Mouse (Mus musculus) CH12.LX (cell line): Measurements from ENCODE around the gene Fam49a. TPM values are rescaled to one million over a fixed set of nuclear protein-coding genes. Genes with fewer than 3 reads are reported as not detected.

Experiments
- DNase-seq: peaks from one replicate; pipeline ENCODE4 v3.0.0-alpha.2; 2013; ENCODE audit errors: extremely low read depth
- H3K27ac ChIP-seq: 2 replicates; pipeline ENCODE4 v1.5.1; 2012; ENCODE audit warnings: low read depth, mild to moderate bottlenecking, control low read depth, moderate library complexity; ENCODE audit not compliant: insufficient read depth
- H3K27me3 ChIP-seq: replicated peaks from 2 replicates; pipeline ENCODE3; 2012; ENCODE audit warnings: inconsistent platforms
- H3K36me3 ChIP-seq, 2 experiments: replicated peaks in 1 of 2; 2 replicates each; pipeline versions ENCODE3 to v1.6.1; 2012; ENCODE audit warnings: inconsistent platforms in 1 of 2, low read length in 1 of 2, mild to moderate bottlenecking in 1 of 2, mixed read lengths in 1 of 2, moderate library complexity in 1 of 2; ENCODE audit not compliant: control insufficient read depth in 1 of 2, insufficient read depth in 1 of 2
- H3K4me1 ChIP-seq, 2 experiments: 2 replicates each; pipeline ENCODE4 v1.6.1; 2012; ENCODE audit warnings: inconsistent platforms in 1 of 2, moderate library complexity in 1 of 2; ENCODE audit not compliant: insufficient read depth in 2 of 2, control insufficient read depth in 1 of 2
- H3K4me2 ChIP-seq: 2 replicates; pipeline ENCODE4 v1.6.1; 2012; ENCODE audit warnings: low read depth, mild to moderate bottlenecking, control low read depth; ENCODE audit not compliant: poor library complexity, insufficient read depth, severe bottlenecking
- H3K4me3 ChIP-seq, 3 experiments: fragments of 150-350 bp in 1 of 3; sonication (generic) in 1 of 3; replicated peaks in 1 of 3; 2 replicates each; pipeline versions ENCODE3 to v1.5.1; 2011 to 2012; ENCODE audit warnings: low read depth in 2 of 3, low read length in 2 of 3, mild to moderate bottlenecking in 2 of 3, moderate library complexity in 2 of 3, control low read depth in 1 of 3, improper control_type of control experiment in 1 of 3, inconsistent platforms in 1 of 3, mixed read lengths in 1 of 3; ENCODE audit not compliant: poor library complexity in 1 of 3
- H3K79me2 ChIP-seq: replicated peaks from 2 replicates; pipeline ENCODE4 v1.6.1; 2012; ENCODE audit warnings: mild to moderate bottlenecking, moderate library complexity; ENCODE audit not compliant: control insufficient read depth, poor library complexity, insufficient read depth, severe bottlenecking; ENCODE audit errors: extremely low read depth
- H3K9ac ChIP-seq: 2 replicates; pipeline ENCODE4 v1.6.1; 2012; ENCODE audit warnings: low read depth, mild to moderate bottlenecking, control low read depth, moderate library complexity; ENCODE audit not compliant: insufficient read depth
- H3K9me3 ChIP-seq: replicated peaks from 2 replicates; pipeline ENCODE3; 2012; ENCODE audit warnings: low read length, inconsistent platforms, mixed read lengths
- BHLHE40 ChIP-seq: IDR thresholded peaks from 2 replicates; pipeline ENCODE4 v1.6.1; 2011; ENCODE audit warnings: mild to moderate bottlenecking, low read depth, low read length, improper control_type of control experiment
- CHD1 ChIP-seq: IDR thresholded peaks from 2 replicates; pipeline ENCODE4 v1.6.1; 2012; ENCODE audit warnings: low read depth, low read length, improper control_type of control experiment, inconsistent platforms
- CHD2 ChIP-seq: IDR thresholded peaks from 2 replicates; pipeline ENCODE4 v1.6.1; 2011; ENCODE audit warnings: low read length, improper control_type of control experiment
- CTCF ChIP-seq, 2 experiments: IDR thresholded peaks in 1 of 2; conservative IDR thresholded peaks in 1 of 2; 2 replicates each; pipeline ENCODE4 v1.5.1; 2011 to 2012; ENCODE audit warnings: low read depth in 2 of 2, low read length in 2 of 2, improper control_type of control experiment in 1 of 2, inconsistent platforms in 1 of 2, mild to moderate bottlenecking in 1 of 2, moderate library complexity in 1 of 2
- ELF1 ChIP-seq: IDR thresholded peaks from 2 replicates; pipeline ENCODE4 v1.6.1; 2014; ENCODE audit warnings: low read depth, mild to moderate bottlenecking, inconsistent platforms, low read length, improper control_type of control experiment
- ETS1 ChIP-seq: conservative IDR thresholded peaks from 2 replicates; pipeline ENCODE4 v1.6.1; 2012; ENCODE audit warnings: low read depth, mild to moderate bottlenecking, inconsistent platforms, low read length, improper control_type of control experiment, moderate library complexity
- GABPA ChIP-seq: IDR thresholded peaks from 2 replicates; pipeline ENCODE4 v1.6.1; 2012; ENCODE audit warnings: low read depth, low read length, improper control_type of control experiment, inconsistent platforms; ENCODE audit not compliant: insufficient replicate concordance
- HCFC1 ChIP-seq: IDR thresholded peaks from 2 replicates; pipeline ENCODE4 v1.6.1; 2012; ENCODE audit warnings: low read depth, mild to moderate bottlenecking, inconsistent platforms, low read length, improper control_type of control experiment
- IRF4 ChIP-seq: IDR thresholded peaks from 2 replicates; pipeline ENCODE4 v1.6.1; 2014; ENCODE audit warnings: low read depth, mild to moderate bottlenecking, inconsistent platforms, low read length, improper control_type of control experiment
- JUN ChIP-seq: IDR thresholded peaks from 2 replicates; pipeline ENCODE4 v1.6.1; 2011; ENCODE audit warnings: low read depth, mild to moderate bottlenecking, low read length, improper control_type of control experiment, moderate library complexity; ENCODE audit not compliant: insufficient read depth
- JUND ChIP-seq: conservative IDR thresholded peaks from 2 replicates; pipeline ENCODE4 v1.6.1; 2011; ENCODE audit warnings: low read depth, low read length, improper control_type of control experiment
- KAT2A ChIP-seq: IDR thresholded peaks from 2 replicates; pipeline ENCODE4 v1.6.1; 2012; ENCODE audit warnings: low read length, improper control_type of control experiment, inconsistent platforms; ENCODE audit not compliant: insufficient replicate concordance
- MAFK ChIP-seq: IDR thresholded peaks from 2 replicates; pipeline ENCODE4 v1.6.1; 2011; ENCODE audit warnings: low read length, improper control_type of control experiment; ENCODE audit not compliant: insufficient replicate concordance
- MAZ ChIP-seq: IDR thresholded peaks from 2 replicates; pipeline ENCODE4 v1.6.1; 2012; ENCODE audit warnings: low read depth, mild to moderate bottlenecking, inconsistent platforms, low read length, improper control_type of control experiment, moderate library complexity
- MEF2A ChIP-seq: IDR thresholded peaks from 2 replicates; pipeline ENCODE4 v1.6.1; 2014; ENCODE audit warnings: low read depth, mild to moderate bottlenecking, inconsistent platforms, low read length, improper control_type of control experiment, borderline replicate concordance
- MXI1 ChIP-seq: IDR thresholded peaks from 2 replicates; pipeline ENCODE4 v1.6.1; 2011; ENCODE audit warnings: mild to moderate bottlenecking, low read depth, low read length, improper control_type of control experiment
- NELFE ChIP-seq: IDR thresholded peaks from 2 replicates; pipeline ENCODE4 v1.6.1; 2011; ENCODE audit warnings: low read depth, low read length, improper control_type of control experiment
- PAX5 ChIP-seq: IDR thresholded peaks from 2 replicates; pipeline ENCODE4 v1.6.1; 2012; ENCODE audit warnings: low read length, inconsistent platforms, mixed read lengths
- POLR2A ChIP-seq: IDR thresholded peaks from 2 replicates; pipeline ENCODE4 v1.6.1; 2011; ENCODE audit warnings: low read depth, mild to moderate bottlenecking, improper control_type of control experiment, low read length
- POLR2AphosphoS2 ChIP-seq: IDR thresholded peaks from 2 replicates; pipeline ENCODE4 v1.6.1; 2011; ENCODE audit warnings: low read depth, low read length, improper control_type of control experiment
- RAD21 ChIP-seq: IDR thresholded peaks from 2 replicates; pipeline ENCODE4 v1.6.1; 2011; ENCODE audit warnings: low read depth, mild to moderate bottlenecking, low read length, improper control_type of control experiment, moderate library complexity
- RCOR1 ChIP-seq: conservative IDR thresholded peaks from 2 replicates; pipeline ENCODE4 v1.6.1; 2012; ENCODE audit warnings: low read depth, mild to moderate bottlenecking, inconsistent platforms, low read length, improper control_type of control experiment
- SIN3A ChIP-seq: IDR thresholded peaks from 2 replicates; pipeline ENCODE4 v1.6.1; 2012; ENCODE audit warnings: low read length, improper control_type of control experiment, inconsistent platforms
- SMC3 ChIP-seq: IDR thresholded peaks from 2 replicates; pipeline ENCODE4 v1.6.1; 2011; ENCODE audit warnings: low read depth, low read length, improper control_type of control experiment
- TBP ChIP-seq: conservative IDR thresholded peaks from 2 replicates; pipeline ENCODE4 v1.6.1; 2011; ENCODE audit warnings: low read depth, low read length, improper control_type of control experiment
- TCF12 ChIP-seq: IDR thresholded peaks from 2 replicates; pipeline ENCODE4 v1.6.1; 2014; ENCODE audit warnings: low read depth, mild to moderate bottlenecking, inconsistent platforms, low read length, improper control_type of control experiment
- UBTF ChIP-seq: IDR thresholded peaks from 2 replicates; pipeline ENCODE4 v1.6.1; 2012; ENCODE audit warnings: low read depth, mild to moderate bottlenecking, inconsistent platforms, low read length, improper control_type of control experiment, moderate library complexity
- USF1 ChIP-seq: IDR thresholded peaks from 2 replicates; pipeline ENCODE4 v1.6.1; 2014; ENCODE audit warnings: low read depth, mild to moderate bottlenecking, inconsistent platforms, low read length, improper control_type of control experiment
- USF2 ChIP-seq: conservative IDR thresholded peaks from 2 replicates; pipeline ENCODE4 v1.6.1; 2011; ENCODE audit warnings: low read depth, low read length, improper control_type of control experiment
- ZC3H11A ChIP-seq: IDR thresholded peaks from 2 replicates; pipeline ENCODE4 v1.6.1; 2012; ENCODE audit warnings: low read depth, mild to moderate bottlenecking, inconsistent platforms, low read length, improper control_type of control experiment
- ZKSCAN1 ChIP-seq: IDR thresholded peaks from 2 replicates; pipeline ENCODE4 v1.6.1; 2012; ENCODE audit warnings: low read depth, inconsistent platforms, low read length, improper control_type of control experiment, borderline replicate concordance
- ZMIZ1 ChIP-seq: IDR thresholded peaks from 2 replicates; pipeline ENCODE4 v1.6.1; 2012; ENCODE audit warnings: low read depth, mild to moderate bottlenecking, inconsistent platforms, low read length, improper control_type of control experiment
- ZNF384 ChIP-seq: IDR thresholded peaks from 2 replicates; pipeline ENCODE4 v1.6.1; 2012; ENCODE audit warnings: low read depth, low read length, improper control_type of control experiment, inconsistent platforms
- dilution Hi-C: fragments of 300-500 bp; cut with MboI; formaldehyde crosslinking; loops from 2 replicates; pipeline ENCODE4 v1.14.3; 2020; ENCODE audit warnings: low sequenced_read_pairs; ENCODE audit not compliant: extremely low pct_unique_long_range_greater_than_20kb, extremely low pct_ligation_motif_present
- in situ Hi-C: fragments of 300-500 bp; cut with MboI; formaldehyde crosslinking; loops from 3 replicates; pipeline ENCODE4 v1.14.3; 2019; ENCODE audit warnings: low sequenced_read_pairs, low pct_ligation_motif_present, low pct_unique_long_range_greater_than_20kb, mixed read lengths
- polyA plus RNA-seq: library from polyadenylated mRNA; unstranded; fragments of >175 nt; gene quantifications from 2 replicates; pipeline ENCODE4 v1.2.1, GENCODE M21; 2012; ENCODE audit warnings: low read depth; ENCODE audit not compliant: insufficient read length
- total RNA-seq, 2 experiments: library from RNA; depleted of rRNA; stranded (reverse); fragments of 300-350 nt in 1 of 2; fragments of >200 nt in 1 of 2; gene quantifications; 2 replicates each; pipeline ENCODE4 v1.2.3; 2012 to 2014

Gene Fam49a
- total and polyA plus RNA-seq, 3 experiments, result 11.4 to 21.3 (median 17.9) TPM

GRCm38 (mm10) chr12:12301815-12302214, 39.9 kb downstream of the Fam49a start:
- Histone ChIP-seq H3K9ac (peak overlapping the region; percentile 66), H3K79me2 (no peaks in the 10 kb centered on the region), H3K36me3 (peaks cover 0 to 46% of the 10 kb centered on the region in 2 experiments), H3K4me3 (no peak overlapping the region), H3K27ac (peak overlapping the region; percentile 63), H3K9me3 (no peaks in the 10 kb centered on the region), H3K4me1 (peaks cover 24 to 72% of the 10 kb centered on the region in 2 experiments), H3K4me2 (peak overlapping the region; percentile 67), H3K27me3 (no peaks in the 10 kb centered on the region)
- in situ Hi-C loops (no loop called here), dilution Hi-C loops (no loop called here)
- TF ChIP-seq ETS1 (peak; percentile 56; the same call in 1 of the 2 replicates), MXI1 (no peak), SIN3A (no peak), RCOR1 (no peak; the same call in 1 of the 2 replicates), CHD1 (no peak), NELFE (no peak), JUND (no peak), ZMIZ1 (no peak), UBTF (no peak), POLR2A (peak; percentile 37), TCF12 (peak; percentile 31; the same call in 1 of the 2 replicates), PAX5 (no peak), USF1 (no peak), SMC3 (peak; percentile 72), MAFK (no peak), CTCF (conservative IDR thresholded peaks at IDR 0.05 in 1 of 2, IDR thresholded peaks at IDR 0.05 in 1 of 2; ENCODE audit: low read depth in 2 of 2, low read length in 2 of 2) (peak in 1 of 2 experiments; percentile 59; a peak in 2 of 4 replicates), HCFC1 (no peak), JUN (no peak), ZKSCAN1 (no peak), MAZ (peak; percentile 93), MEF2A (peak; percentile 50; the same call in 1 of the 2 replicates), BHLHE40 (no peak), ELF1 (peak; percentile 80), RAD21 (peak; percentile 41), GABPA (no peak), USF2 (no peak), ZNF384 (peak; percentile 79), POLR2AphosphoS2 (no peak), ZC3H11A (no peak), IRF4 (0 out of 2 replicates have a peak, but pooled peaks have one; percentile 65), KAT2A (no peak), TBP (0 out of 2 replicates have a peak, but pooled peaks have one; percentile 36), CHD2 (peak; percentile 75)
- DNase-seq, result peak; percentile 91
